Mouse (Mus musculus) right cerebral cortex, postnatal 10 days (tissue): ENCODE results near the gene Bcas3.
A peak's percentile ranks its signal among the peaks of the same experiment; 100 is the strongest.

ENCODE experiments used
- DNase-seq, 2 experiments: peaks; one replicate each; pipeline ENCODE4 v3.0.0; 2021; ENCODE audit warnings: low spot score in 2 of 2

The Bcas3 gene

GRCm38 (mm10) chr11:85830901-85831341 lies 478.0 kb downstream of the Bcas3 start:
- no peak for DNase-seq

- DNase-seq, result no peak
Observed at GRCm38 (mm10) chr11:85831656-85832230, 478.8 kb downstream of the Bcas3 start.

- DNase-seq, result no peak
Observed at GRCm38 (mm10) chr11:85832231-85832924, 479.4 kb downstream of the Bcas3 start, which contains the start of gene Tbx2. TSS of gene Tbx2 (plus strand) at chr11:85832551.

- DNase-seq, result no peak
Observed at GRCm38 (mm10) chr11:85833081-85833521, 480.1 kb downstream of the Bcas3 start.

- no peak for DNase-seq
Observed at GRCm38 (mm10) chr11:85833761-85834385, 480.9 kb downstream of the Bcas3 start.

GRCm38 (mm10) chr11:85834386-85834931 lies 481.5 kb downstream of the Bcas3 start:
- DNase-seq, result no peak

- DNase-seq, result no peak
Observed at GRCm38 (mm10) chr11:85835001-85835752, 482.2 kb downstream of the Bcas3 start.

GRCm38 (mm10) chr11:85835753-85836522 lies 483.0 kb downstream of the Bcas3 start:
- DNase-seq, result no peak

- DNase-seq, result no peak
Observed at GRCm38 (mm10) chr11:85836523-85837290, 483.7 kb downstream of the Bcas3 start.

- DNase-seq, result no peak
Observed at GRCm38 (mm10) chr11:85837291-85837647, 484.3 kb downstream of the Bcas3 start.

- DNase-seq, result no peak
Observed at GRCm38 (mm10) chr11:85837648-85838423, 484.9 kb downstream of the Bcas3 start.

- no peak for DNase-seq
Observed at GRCm38 (mm10) chr11:85838424-85839257, 485.7 kb downstream of the Bcas3 start.

- no peak for DNase-seq
Observed at GRCm38 (mm10) chr11:85839258-85840030, 486.5 kb downstream of the Bcas3 start.

- DNase-seq, result no peak
Observed at GRCm38 (mm10) chr11:85840031-85840802, 487.2 kb downstream of the Bcas3 start.

GRCm38 (mm10) chr11:85840803-85841145 lies 487.8 kb downstream of the Bcas3 start:
- DNase-seq, result no peak

- DNase-seq, result no peak
Observed at GRCm38 (mm10) chr11:85841211-85841681, 488.3 kb downstream of the Bcas3 start.

- DNase-seq, result peak in 1 of 2 experiments; percentile 60
Observed at GRCm38 (mm10) chr11:85841980-85842379, 489.0 kb downstream of the Bcas3 start.
